Mouse (Mus musculus) limb, embryonic 11.5 days (tissue): ENCODE results near the gene Sin3a. TPM values are rescaled to one million over a fixed set of nuclear protein-coding genes. Genes with fewer than 3 reads are reported as not detected.
A peak's percentile ranks its signal among the peaks of the same experiment; 100 is the strongest.

Experiments
- ATAC-seq: fragments of 200-750 bp; cut with Nextera tagmentation; 2 replicates; pipeline ENCODE4 v1.8.0; 2017; ENCODE audit warnings: low read depth; ENCODE audit not compliant: insufficient number of reproducible peaks, low FRiP score, low TSS enrichment
- DNase-seq: peaks from one replicate; pipeline ENCODE4 v3.0.0-alpha.2; 2015; ENCODE audit warnings: low spot score
- H3K27ac ChIP-seq: fragments of 300-500 bp; sonication (generic); replicated peaks from 2 replicates; pipeline ENCODE4 v1.5.1; 2014; ENCODE audit warnings: low read depth, mild to moderate bottlenecking, low read length
- H3K27me3 ChIP-seq: fragments of 300-500 bp; sonication (generic); 2 replicates; pipeline ENCODE4 v1.6.1; 2014; ENCODE audit warnings: mild to moderate bottlenecking, low read length, mixed read lengths; ENCODE audit not compliant: control insufficient read depth, insufficient read depth
- H3K36me3 ChIP-seq: fragments of 300-500 bp; sonication (generic); 2 replicates; pipeline ENCODE4 v1.6.1; 2014; ENCODE audit warnings: mild to moderate bottlenecking, low read length, moderate library complexity, mixed read lengths; ENCODE audit not compliant: control insufficient read depth, insufficient read depth
- H3K4me1 ChIP-seq: fragments of 300-500 bp; sonication (generic); 2 replicates; pipeline ENCODE4 v1.6.1; 2014; ENCODE audit warnings: low read length, mixed read lengths; ENCODE audit not compliant: control insufficient read depth, insufficient read depth
- H3K4me2 ChIP-seq: fragments of 300-500 bp; sonication (generic); 2 replicates; pipeline ENCODE4 v1.6.1; 2014; ENCODE audit warnings: low read depth, mild to moderate bottlenecking, moderate library complexity; ENCODE audit not compliant: severe bottlenecking
- H3K4me3 ChIP-seq: fragments of 300-500 bp; sonication (generic); 2 replicates; pipeline ENCODE4 v1.5.1; 2014; ENCODE audit warnings: low read depth, low read length
- H3K9ac ChIP-seq: fragments of 300-500 bp; sonication (generic); 2 replicates; pipeline ENCODE4 v1.6.1; 2014; ENCODE audit warnings: mild to moderate bottlenecking, low read length
- H3K9me3 ChIP-seq: fragments of 300-500 bp; sonication (generic); 2 replicates; pipeline ENCODE4 v1.6.1; 2016; ENCODE audit warnings: low read length; ENCODE audit not compliant: control insufficient read depth
- WGBS: fragments of 180-500 bp; shearing (Covaris S2); extraction: QIAGEN DNeasy Blood & Tissue Kit; methylation state at CpG from one replicate; pipeline ENCODE4 v1.1.7; 2014; 5-methylcytosine and 5-hydroxymethylcytosine counted together
- polyA plus RNA-seq: library from polyadenylated mRNA; unstranded; fragments of >200 nt; fragmentation: Nextera tagmentation; extraction: Ambion mirVana; gene quantifications from 2 replicates; pipeline ENCODE4 v1.2.1, GENCODE M21; 2014

The Sin3a gene
- polyA plus RNA-seq, 1 experiment from 2014 or later: 65.8 TPM

- Histone ChIP-seq H3K4me2 (no peak overlapping the region), H3K4me1 (no peaks in the 10 kb centered on the region), H3K9me3 (no peaks in the 10 kb centered on the region), H3K27ac (no peak overlapping the region), H3K36me3 (peaks cover 27% of the 10 kb centered on the region), H3K4me3 (no peak overlapping the region), H3K27me3 (no peaks in the 10 kb centered on the region), H3K9ac (no peak overlapping the region)
- no peak for DNase-seq
- ATAC-seq: no peak
- WGBS: 93% methylated on average over 13 of the region's 13 CpGs
Measured at GRCm38 (mm10) chr9:57117261-57117755, 45.5 kb downstream of the Sin3a start.

GRCm38 (mm10) chr9:57129641-57130040, 57.8 kb downstream of the Sin3a start:
- Histone ChIP-seq H3K27me3 (no peaks in the 10 kb centered on the region), H3K27ac (no peak overlapping the region), H3K4me1 (no peaks in the 10 kb centered on the region), H3K9ac (no peak overlapping the region), H3K4me3 (no peak overlapping the region), H3K4me2 (peak overlapping the region; percentile 94), H3K9me3 (no peaks in the 10 kb centered on the region), H3K36me3 (peaks cover 16% of the 10 kb centered on the region)
- ATAC-seq: no peak
- no peak for DNase-seq

- no peaks in the 10 kb centered on the region for H3K27me3 ChIP-seq
- H3K36me3 ChIP-seq: peaks cover 16% of the 10 kb centered on the region
- ATAC-seq (peak; percentile 83), DNase-seq (peak; percentile 93)
- H3K27ac ChIP-seq: peak within 1 kb of the TSS; percentile 63
- H3K4me2 ChIP-seq: peak within 1 kb of the TSS; percentile 94
- H3K4me3 ChIP-seq: peak within 1 kb of the TSS; percentile 64
- WGBS: under 1% methylated on average over 58 of the region's 58 CpGs
- H3K9ac ChIP-seq: peak within 1 kb of the TSS; percentile 74
- H3K9me3 ChIP-seq: no peaks in the 10 kb centered on the region
- no peaks in the 10 kb centered on the region for H3K4me1 ChIP-seq
Measured at GRCm38 (mm10) chr9:57130577-57131433, 59.0 kb downstream of the Sin3a start, which contains the start of gene Man2c1. Gene Man2c1, plus strand, starts transcription at chr9:57130690.

- DNase-seq (no peak), ATAC-seq (no peak)
- Histone ChIP-seq H3K4me3 (no peak overlapping the region), H3K9ac (no peak overlapping the region), H3K9me3 (no peaks in the 10 kb centered on the region), H3K4me2 (no peak overlapping the region), H3K27me3 (no peaks in the 10 kb centered on the region), H3K36me3 (peaks cover 22% of the 10 kb centered on the region), H3K27ac (no peak overlapping the region), H3K4me1 (no peaks in the 10 kb centered on the region)
- WGBS: 91% methylated on average over 6 of the region's 6 CpGs
Measured at GRCm38 (mm10) chr9:57137246-57137645, 65.4 kb downstream of the Sin3a start.

- Histone ChIP-seq H3K9ac (no peak overlapping the region), H3K36me3 (peaks cover 23% of the 10 kb centered on the region)
- 91% methylated on average over 9 of the region's 9 CpGs for WGBS
Measured at GRCm38 (mm10) chr9:57137777-57138176, 65.9 kb downstream of the Sin3a start.

GRCm38 (mm10) chr9:57138507-57138906, 66.7 kb downstream of the Sin3a start:
- ATAC-seq (no peak), DNase-seq (no peak)
- 90% methylated on average over 6 of the region's 6 CpGs for WGBS
- no peaks in the 10 kb centered on the region for H3K4me1 ChIP-seq
- no peak overlapping the region for H3K9ac ChIP-seq
- peaks cover 23% of the 10 kb centered on the region for H3K36me3 ChIP-seq
- no peak overlapping the region for H3K27ac ChIP-seq
- H3K27me3 ChIP-seq: no peaks in the 10 kb centered on the region
- H3K4me3 ChIP-seq: no peak overlapping the region
- no peaks in the 10 kb centered on the region for H3K9me3 ChIP-seq
- no peak overlapping the region for H3K4me2 ChIP-seq

More at GRCm38 (mm10) chr9:57137777-57138176, 65.9 kb downstream of the Sin3a start:
- no peak for DNase-seq
- no peak for ATAC-seq
- no peaks in the 10 kb centered on the region for H3K27me3 ChIP-seq
- no peak overlapping the region for H3K4me3 ChIP-seq
- no peak overlapping the region for H3K4me2 ChIP-seq
- H3K27ac ChIP-seq: no peak overlapping the region
- no peaks in the 10 kb centered on the region for H3K4me1 ChIP-seq
- no peaks in the 10 kb centered on the region for H3K9me3 ChIP-seq

- WGBS: 93% methylated on average over 9 of the region's 9 CpGs
- H3K27me3 ChIP-seq: no peaks in the 10 kb centered on the region
- H3K9me3 ChIP-seq: no peaks in the 10 kb centered on the region
- peaks cover 23% of the 10 kb centered on the region for H3K36me3 ChIP-seq
- H3K9ac ChIP-seq: no peak overlapping the region
- H3K27ac ChIP-seq: no peak overlapping the region
- H3K4me2 ChIP-seq: no peak overlapping the region
- no peaks in the 10 kb centered on the region for H3K4me1 ChIP-seq
- DNase-seq (no peak), ATAC-seq (no peak)
- no peak overlapping the region for H3K4me3 ChIP-seq
Measured at GRCm38 (mm10) chr9:57139110-57139509, 67.3 kb downstream of the Sin3a start.

GRCm38 (mm10) chr9:57139571-57139970, 67.7 kb downstream of the Sin3a start:
- WGBS: 87% methylated on average over 4 of the region's 5 CpGs
- DNase-seq (no peak), ATAC-seq (no peak)
- Histone ChIP-seq H3K9ac (no peak overlapping the region), H3K4me1 (no peaks in the 10 kb centered on the region), H3K36me3 (peaks cover 23% of the 10 kb centered on the region), H3K27ac (no peak overlapping the region), H3K9me3 (no peaks in the 10 kb centered on the region), H3K4me2 (no peak overlapping the region), H3K27me3 (no peaks in the 10 kb centered on the region), H3K4me3 (no peak overlapping the region)
